Mouse (Mus musculus) cortical plate, adult 2 months (tissue): ENCODE results near the gene Tbc1d16. TPM values are rescaled to one million over a fixed set of nuclear protein-coding genes. Genes with fewer than 3 reads are reported as not detected.

Experiments
- H3K27ac ChIP-seq: fragments of 200-500 bp; 2 replicates; pipeline ENCODE4 v1.5.1; 2012; ENCODE audit warnings: low read length, control low read depth, inconsistent platforms; ENCODE audit not compliant: insufficient read depth
- H3K4me1 ChIP-seq: fragments of 200-500 bp; 2 replicates; pipeline ENCODE4 v1.6.1; 2011; ENCODE audit warnings: low read length; ENCODE audit not compliant: control insufficient read depth, insufficient read depth
- H3K4me3 ChIP-seq: fragments of 200-500 bp; 2 replicates; pipeline ENCODE4 v1.5.1; 2011; ENCODE audit warnings: mild to moderate bottlenecking, low read length, control low read depth; ENCODE audit not compliant: insufficient read depth
- CTCF ChIP-seq: fragments of 200-500 bp; IDR thresholded peaks from 2 replicates; pipeline ENCODE4 v1.5.1; 2011; ENCODE audit warnings: mild to moderate bottlenecking, control low read depth, low read length; ENCODE audit not compliant: insufficient read depth; ENCODE audit errors: extremely low read depth
- POLR2A ChIP-seq: fragments of 200-500 bp; IDR thresholded peaks from 2 replicates; pipeline ENCODE4 v1.6.1; 2011; ENCODE audit warnings: mild to moderate bottlenecking, low read length, control low read depth; ENCODE audit not compliant: insufficient read depth; ENCODE audit errors: extremely low read depth
- polyA plus RNA-seq: library from polyadenylated mRNA; depleted of rRNA; stranded (reverse); fragments of >200 nt; gene quantifications from 2 replicates; pipeline ENCODE4 v1.2.3, GENCODE M21; 2012

The Tbc1d16 gene
- polyA plus RNA-seq, 1 experiment = 17.6 TPM

GRCm38 (mm10) chr11:119163734-119163992 is 64.6 kb downstream of the Tbc1d16 start:
- no peak overlapping the region for H3K27ac ChIP-seq
- TF ChIP-seq POLR2A (no peak), CTCF (no peak)
- no peak overlapping the region for H3K4me3 ChIP-seq
- H3K4me1 ChIP-seq = no peaks in the 10 kb centered on the region

GRCm38 (mm10) chr11:119162959-119163733 is 65.2 kb downstream of the Tbc1d16 start:
- Histone ChIP-seq H3K4me1 (no peaks in the 10 kb centered on the region), H3K27ac (no peak overlapping the region), H3K4me3 (no peak overlapping the region)
- TF ChIP-seq CTCF (no peak), POLR2A (no peak)

GRCm38 (mm10) chr11:119161665-119162064 is 66.6 kb downstream of the Tbc1d16 start:
- Histone ChIP-seq H3K4me1 (no peaks in the 10 kb centered on the region), H3K27ac (no peak overlapping the region)

DNA sequence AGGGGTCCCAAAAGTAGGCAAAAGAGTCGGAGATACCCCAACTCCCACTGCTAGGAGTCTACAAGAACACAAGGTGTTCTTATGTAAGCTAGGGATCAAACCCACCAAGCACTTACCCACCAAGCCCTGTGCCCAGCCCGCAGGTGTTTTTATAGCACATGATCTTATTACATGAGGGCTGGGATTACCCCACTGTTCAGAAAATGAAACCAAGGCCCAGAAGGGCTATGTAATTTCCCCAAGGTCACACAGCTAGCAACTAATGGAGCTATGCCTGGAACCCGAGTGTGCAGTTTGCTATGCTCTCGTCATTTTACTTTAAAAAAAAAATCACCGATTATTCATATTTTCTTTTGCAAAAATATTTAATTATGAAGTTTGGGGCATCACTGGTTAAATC is 68.2 kb downstream of the Tbc1d16 start:
- Histone ChIP-seq H3K4me1 (no peaks in the 10 kb centered on the region), H3K27ac (no peak overlapping the region), H3K4me3 (no peak overlapping the region)
- TF ChIP-seq CTCF = no peak
- TF ChIP-seq POLR2A = no peak

More at GRCm38 (mm10) chr11:119161665-119162064, 66.6 kb downstream of the Tbc1d16 start:
- no peak for TF ChIP-seq POLR2A
- TF ChIP-seq CTCF = no peak
- H3K4me3 ChIP-seq = no peak overlapping the region

GRCm38 (mm10) chr11:119159496-119159895 is 68.8 kb downstream of the Tbc1d16 start:
- Histone ChIP-seq H3K27ac (no peak overlapping the region), H3K4me3 (no peak overlapping the region), H3K4me1 (no peaks in the 10 kb centered on the region)
- no peak for TF ChIP-seq POLR2A
- no peak for TF ChIP-seq CTCF

DNA sequence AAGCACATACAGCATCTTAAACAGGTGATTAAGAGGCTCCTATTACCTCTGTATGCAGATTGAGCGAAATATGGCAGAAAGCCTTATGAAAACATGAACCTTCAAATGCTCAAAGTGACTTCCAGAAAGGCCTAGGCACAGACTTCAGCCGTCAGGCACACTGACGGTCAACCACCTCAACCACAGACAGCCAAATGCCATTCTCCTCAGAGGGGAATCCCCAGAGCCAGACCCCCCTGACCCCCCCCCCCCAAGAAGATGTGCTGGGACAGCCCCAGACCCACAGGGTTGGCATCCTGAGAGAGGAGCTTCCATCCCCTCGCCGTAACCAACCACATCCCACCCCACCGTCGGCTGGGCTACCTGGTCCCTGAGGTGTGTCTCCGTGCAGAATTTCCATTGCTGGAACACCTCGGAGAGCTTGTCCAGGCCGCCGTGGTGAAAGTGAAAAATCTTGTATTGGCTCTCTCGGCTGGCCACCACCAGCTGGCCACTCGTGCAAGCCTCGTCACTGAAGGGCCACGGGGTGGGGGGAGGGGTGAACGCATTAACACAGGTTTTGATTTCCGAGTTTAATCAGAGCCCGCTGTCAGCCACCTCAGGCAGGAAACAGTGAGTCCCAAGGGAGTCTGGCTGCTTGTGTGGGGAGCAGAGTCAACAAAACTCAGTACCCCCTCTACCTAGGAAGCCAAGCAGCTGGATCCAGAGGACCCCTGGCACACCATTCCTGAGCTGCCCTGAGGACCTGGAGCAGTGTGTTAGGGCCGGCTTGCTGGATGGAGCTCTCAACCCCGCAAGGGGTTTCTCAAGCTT is 70.7 kb downstream of the Tbc1d16 start:
- no peak for TF ChIP-seq CTCF
- no peak for TF ChIP-seq POLR2A
- Histone ChIP-seq H3K4me3 (no peak overlapping the region), H3K4me1 (no peaks in the 10 kb centered on the region), H3K27ac (no peak overlapping the region)

DNA sequence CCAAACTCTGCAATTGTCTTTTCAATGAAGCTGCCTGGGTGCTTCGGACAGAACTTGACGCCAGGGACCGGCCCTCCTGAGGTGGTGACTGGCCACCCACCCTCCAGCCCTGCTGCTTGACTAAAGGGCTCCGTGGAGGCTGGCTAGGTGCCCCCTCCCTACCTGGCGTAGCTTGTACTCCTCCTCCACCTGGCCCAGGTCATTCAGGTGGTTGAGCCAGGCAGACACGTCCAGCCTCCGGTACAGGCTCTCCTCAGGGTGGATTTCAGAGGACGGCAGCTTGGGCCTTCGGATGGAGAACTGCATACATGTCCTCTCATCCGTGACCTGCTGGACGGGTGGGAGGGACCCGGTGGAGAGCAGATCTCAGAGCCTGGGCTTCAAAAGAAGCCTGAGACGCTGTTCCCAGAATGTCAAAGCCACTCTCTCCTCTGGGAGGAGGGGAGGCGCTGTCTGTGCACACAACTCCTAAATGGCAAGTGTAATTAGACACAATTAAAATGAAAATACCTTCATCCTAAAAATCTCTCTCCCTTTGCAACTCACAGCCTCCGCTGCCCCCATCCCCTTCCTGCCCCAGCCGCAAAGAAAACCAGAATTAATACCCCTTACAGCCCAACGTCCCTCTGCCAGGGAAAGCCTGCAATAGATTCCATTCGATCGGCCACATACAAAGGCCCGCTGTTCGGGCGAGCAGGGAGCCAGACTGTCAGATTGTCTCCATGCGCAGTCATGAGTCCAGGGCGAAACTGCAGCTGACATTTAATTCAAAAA is 71.6 kb downstream of the Tbc1d16 start:
- H3K4me1 ChIP-seq = no peaks in the 10 kb centered on the region
- TF ChIP-seq CTCF = no peak
- no peak for TF ChIP-seq POLR2A
- H3K4me3 ChIP-seq = no peak overlapping the region
- H3K27ac ChIP-seq = no peak overlapping the region

GRCm38 (mm10) chr11:119155638-119156480 is 72.4 kb downstream of the Tbc1d16 start:
- no peaks in the 10 kb centered on the region for H3K4me1 ChIP-seq
- no peak overlapping the region for H3K27ac ChIP-seq
- no peak overlapping the region for H3K4me3 ChIP-seq
- TF ChIP-seq CTCF (no peak), POLR2A (no peak)

DNA sequence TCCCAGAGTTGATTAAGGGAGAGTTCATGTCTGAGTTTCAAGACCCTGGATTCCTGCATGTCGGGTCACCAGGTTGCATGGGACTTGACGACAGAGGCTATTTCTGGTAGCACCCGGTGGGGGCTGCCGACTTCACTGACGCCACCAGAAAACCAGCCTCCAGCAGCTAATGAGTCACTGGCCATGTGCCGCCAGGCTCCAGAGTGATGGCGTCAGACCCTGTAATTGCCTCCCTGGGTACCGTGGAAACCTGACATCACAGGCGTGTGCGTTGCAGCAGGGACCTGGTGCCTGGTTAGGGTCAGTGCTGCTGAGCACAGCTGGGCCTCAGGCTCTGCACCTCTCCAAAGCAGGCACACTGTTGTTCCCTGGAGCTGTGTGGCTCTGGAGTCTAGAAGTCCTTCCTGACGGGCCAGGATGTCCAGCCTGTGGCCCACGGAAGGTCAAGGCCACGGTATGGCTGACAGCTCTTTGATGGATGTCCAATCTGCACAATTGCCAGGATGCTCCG is 75.9 kb downstream of the Tbc1d16 start:
- no peaks in the 10 kb centered on the region for H3K4me1 ChIP-seq
- TF ChIP-seq POLR2A = no peak
- no peak for TF ChIP-seq CTCF
- no peak overlapping the region for H3K4me3 ChIP-seq
- no peak overlapping the region for H3K27ac ChIP-seq
